Mouse (Mus musculus): Measurements from ENCODE around the gene Ntsr2. TPM values are rescaled to one million over a fixed set of nuclear protein-coding genes. Genes with fewer than 3 reads are reported as not detected.

Ntsr2 gene
- polyA plus RNA-seq, 1 experiment from 2014 or later, result 1.6 TPM

DNA sequence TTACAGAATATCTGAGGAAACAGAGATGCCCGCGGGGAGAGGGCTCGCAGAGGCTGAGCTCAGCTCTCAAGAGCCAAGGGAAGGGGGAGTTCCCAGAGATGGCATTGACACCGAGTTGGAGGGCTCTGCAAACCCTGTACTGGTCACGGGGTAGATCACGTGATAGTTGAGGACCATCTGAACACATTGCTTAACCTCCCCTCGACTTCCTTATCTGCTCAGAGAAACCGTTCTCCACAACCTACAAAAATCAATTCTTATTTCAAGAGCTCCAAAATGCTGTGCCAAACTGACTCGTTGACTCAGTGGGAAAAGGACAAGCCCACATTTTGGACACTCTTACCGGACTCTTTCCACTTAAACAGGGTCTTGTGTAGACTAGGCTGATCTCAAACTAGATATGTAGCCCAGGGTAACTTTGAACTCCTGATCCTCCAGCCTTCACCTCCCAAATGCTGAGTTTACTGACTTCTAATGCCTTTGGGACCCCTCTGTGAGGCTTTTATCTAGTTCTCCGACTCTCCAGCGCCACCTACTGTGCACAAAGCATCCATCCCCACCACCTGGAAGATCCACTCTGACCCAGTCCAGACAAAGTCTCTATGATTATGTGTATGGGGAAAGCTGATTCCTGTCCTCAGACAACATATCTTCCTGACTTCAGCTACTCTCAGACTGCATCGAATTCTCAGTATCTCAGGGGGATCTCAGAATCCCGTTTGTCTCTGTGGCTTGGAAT is 18.9 kb upstream of the Ntsr2 start:
- no peak overlapping the region for H3K9ac ChIP-seq
- H3K4me1 ChIP-seq, result no peaks in the 10 kb centered on the region
- H3K27ac ChIP-seq, result no peak overlapping the region
- 52% methylated on average over 14 of the region's 14 CpGs for WGBS
- H3K27me3 ChIP-seq (replicated peaks), result no peaks in the 10 kb centered on the region
- no peak overlapping the region for H3K4me3 ChIP-seq
- H3K36me3 ChIP-seq (replicated peaks), result no peaks in the 10 kb centered on the region
- no peaks in the 10 kb centered on the region for H3K9me3 ChIP-seq
- H3K4me2 ChIP-seq, result no peak overlapping the region
- peak; percentile 42; the same call in 1 of the 2 replicates for ATAC-seq (replicated peaks)

DNA sequence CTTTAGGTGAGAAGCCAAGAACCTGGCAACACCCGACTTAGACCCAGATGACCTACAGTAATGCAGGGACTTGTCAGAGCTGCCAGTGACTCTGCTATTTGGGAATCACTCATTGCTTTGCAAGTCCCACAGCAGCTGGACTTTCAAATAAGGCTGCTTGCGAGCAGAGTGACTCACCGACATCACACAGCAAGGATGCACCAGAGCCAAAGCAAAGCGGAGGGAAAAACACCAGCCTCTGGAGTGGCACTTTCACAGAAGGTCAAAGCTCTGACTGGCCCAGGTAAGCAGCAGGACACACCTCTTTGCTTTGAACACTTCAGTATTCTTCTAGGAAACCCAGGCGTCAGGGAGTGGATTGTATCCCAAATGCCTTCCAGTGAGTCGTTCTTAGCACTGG is 17.4 kb upstream of the Ntsr2 start:
- no peaks in the 10 kb centered on the region for H3K4me1 ChIP-seq
- no peaks in the 10 kb centered on the region for H3K27me3 ChIP-seq (replicated peaks)
- H3K9ac ChIP-seq, result no peak overlapping the region
- no peak overlapping the region for H3K27ac ChIP-seq
- WGBS, result 79% methylated on average over 6 of the region's 6 CpGs
- H3K4me2 ChIP-seq, result no peak overlapping the region
- no peak for ATAC-seq (replicated peaks)
- no peaks in the 10 kb centered on the region for H3K36me3 ChIP-seq (replicated peaks)
- no peaks in the 10 kb centered on the region for H3K9me3 ChIP-seq
- no peak overlapping the region for H3K4me3 ChIP-seq

DNA sequence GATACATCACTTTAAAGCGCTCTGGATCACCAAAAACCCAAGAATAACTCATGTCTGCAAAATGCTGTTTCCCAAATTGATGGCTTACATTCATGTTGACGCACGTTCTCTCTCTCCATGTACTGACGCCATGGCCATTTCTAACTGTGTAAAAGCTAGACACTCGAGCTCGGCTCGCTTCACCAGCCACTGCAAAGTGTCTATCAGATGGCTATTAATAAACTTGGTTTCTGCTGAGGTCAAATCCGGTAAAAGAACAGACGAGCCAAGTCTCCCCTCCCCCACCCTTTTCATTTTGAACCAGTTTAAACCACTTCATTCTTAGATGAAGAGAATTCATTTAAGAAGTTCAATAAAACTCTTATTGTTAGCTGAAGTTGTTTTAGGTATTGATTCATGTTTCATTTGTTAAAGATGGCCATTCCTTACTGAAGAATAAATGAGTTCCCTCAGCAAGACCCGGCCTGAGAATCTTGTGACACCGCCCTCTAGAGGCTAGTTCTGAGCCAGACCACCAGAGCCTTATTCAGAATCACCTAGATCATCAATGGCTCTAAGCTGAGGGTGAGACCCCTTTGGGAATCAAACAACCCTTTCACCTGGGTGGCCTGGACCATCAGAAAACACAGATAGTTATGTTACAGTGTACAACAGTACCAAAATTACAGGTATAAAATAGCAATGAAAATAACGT is 14.0 kb upstream of the Ntsr2 start:
- H3K36me3 ChIP-seq (replicated peaks), result no peaks in the 10 kb centered on the region
- no peak overlapping the region for H3K27ac ChIP-seq
- no peak overlapping the region for H3K9ac ChIP-seq
- H3K4me1 ChIP-seq, result peaks cover 9% of the 10 kb centered on the region
- H3K4me3 ChIP-seq, result no peak overlapping the region
- no peak for ATAC-seq (replicated peaks)
- H3K9me3 ChIP-seq, result no peaks in the 10 kb centered on the region
- no peak overlapping the region for H3K4me2 ChIP-seq
- 75% methylated on average over 12 of the region's 12 CpGs for WGBS
- H3K27me3 ChIP-seq (replicated peaks), result no peaks in the 10 kb centered on the region

DNA sequence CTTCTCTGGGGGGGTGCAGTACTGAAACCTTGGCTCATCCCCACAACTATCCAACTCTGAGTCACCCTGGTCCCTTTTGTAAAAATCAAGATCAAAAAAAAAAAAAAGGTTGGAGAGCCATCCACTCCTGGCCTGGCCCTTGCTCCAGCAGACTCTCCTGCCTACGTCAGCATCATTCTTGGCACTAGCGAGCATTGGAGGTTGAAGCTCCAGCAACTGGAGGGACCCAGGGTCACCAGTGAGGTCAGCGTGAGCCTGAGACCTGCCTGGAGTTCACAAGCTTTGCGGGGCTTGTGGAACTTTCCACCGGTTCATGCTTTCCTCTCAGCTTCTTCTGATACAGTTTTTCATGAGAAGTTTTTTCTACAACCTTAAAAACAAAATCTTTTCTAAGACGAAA is 13.1 kb upstream of the Ntsr2 start:
- Histone ChIP-seq H3K27ac (no peak overlapping the region), H3K4me3 (no peak overlapping the region), H3K4me1 (peaks cover 10% of the 10 kb centered on the region), H3K4me2 (no peak overlapping the region), H3K36me3 (replicated peaks) (no peaks in the 10 kb centered on the region), H3K9ac (no peak overlapping the region), H3K27me3 (replicated peaks) (no peaks in the 10 kb centered on the region), H3K9me3 (no peaks in the 10 kb centered on the region)
- ATAC-seq (replicated peaks), result no peak
- WGBS, result 91% methylated on average over 6 of the region's 6 CpGs

DNA sequence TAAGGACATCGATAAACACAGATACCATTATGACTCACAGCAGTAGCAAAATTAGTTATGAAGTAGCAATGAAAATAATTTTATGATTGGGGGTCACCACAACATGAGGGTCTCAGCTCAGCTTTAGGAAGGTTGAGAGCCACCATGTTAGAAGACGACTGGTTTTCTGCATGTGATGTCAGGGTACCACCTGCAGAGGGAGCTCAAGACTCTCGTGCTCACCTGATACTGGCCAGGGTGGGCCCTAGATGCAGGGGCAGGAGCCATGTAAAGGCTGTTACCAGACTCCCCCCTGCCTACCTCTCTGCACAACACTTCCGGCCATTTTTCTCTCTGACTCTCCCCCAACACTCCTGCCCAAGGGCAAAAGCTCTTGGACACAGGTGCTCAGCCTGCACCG is 11.2 kb upstream of the Ntsr2 start:
- Histone ChIP-seq H3K4me2 (no peak overlapping the region), H3K27ac (no peak overlapping the region), H3K9ac (no peak overlapping the region), H3K36me3 (replicated peaks) (no peaks in the 10 kb centered on the region), H3K4me3 (no peak overlapping the region), H3K4me1 (peaks cover 10% of the 10 kb centered on the region), H3K27me3 (replicated peaks) (no peaks in the 10 kb centered on the region), H3K9me3 (no peaks in the 10 kb centered on the region)
- no peak for ATAC-seq (replicated peaks)
- WGBS, result 67% methylated on average over 5 of the region's 5 CpGs

DNA sequence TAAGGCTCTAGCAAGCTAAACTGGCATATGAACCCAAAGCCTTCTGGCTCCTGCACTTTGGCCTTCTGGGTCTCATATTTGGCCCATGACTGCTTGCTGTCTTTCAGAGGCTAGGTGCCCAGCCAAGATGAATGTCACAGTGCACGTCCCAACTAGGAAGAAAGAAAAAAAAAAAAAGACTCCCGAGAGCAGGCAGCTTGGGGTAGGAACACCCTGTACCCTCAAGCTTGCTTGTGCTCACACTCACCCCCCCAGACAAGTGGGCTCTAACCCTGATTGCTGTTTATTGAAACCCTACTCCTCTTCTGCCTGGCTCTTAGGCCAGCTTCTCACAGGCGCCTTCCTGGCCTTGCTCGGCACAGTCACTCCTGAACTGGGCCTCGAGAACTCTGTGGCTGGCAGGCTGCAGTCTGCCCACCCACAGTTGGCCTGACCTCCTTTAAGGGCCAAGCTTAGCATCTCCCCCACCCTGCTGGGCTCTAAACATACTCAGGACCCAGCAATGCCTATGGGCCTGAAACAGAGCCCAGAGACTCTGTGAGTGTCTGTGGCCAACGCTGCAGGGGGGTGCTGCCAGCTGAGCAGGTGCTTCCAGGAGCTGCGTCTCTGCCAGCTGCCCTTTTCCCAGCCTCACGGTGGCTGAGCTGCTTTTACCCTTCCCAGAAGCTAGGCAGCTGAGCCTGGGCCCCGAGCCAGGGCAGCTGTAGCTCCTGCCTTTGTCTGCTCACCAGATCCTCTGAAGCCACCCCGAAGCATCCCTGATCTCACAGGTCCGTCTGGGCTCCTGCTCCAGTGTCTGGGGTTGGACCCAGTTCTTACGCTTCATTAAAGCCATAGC is 9.5 kb upstream of the Ntsr2 start:
- Histone ChIP-seq H3K4me3 (no peak overlapping the region), H3K27me3 (replicated peaks) (no peaks in the 10 kb centered on the region), H3K4me1 (peaks cover 10% of the 10 kb centered on the region), H3K9ac (no peak overlapping the region), H3K27ac (peak overlapping the region; percentile 62), H3K36me3 (replicated peaks) (no peaks in the 10 kb centered on the region), H3K4me2 (no peak overlapping the region), H3K9me3 (no peaks in the 10 kb centered on the region)
- ATAC-seq (replicated peaks), result peak; percentile 88
- WGBS, result 34% methylated on average over 12 of the region's 12 CpGs

DNA sequence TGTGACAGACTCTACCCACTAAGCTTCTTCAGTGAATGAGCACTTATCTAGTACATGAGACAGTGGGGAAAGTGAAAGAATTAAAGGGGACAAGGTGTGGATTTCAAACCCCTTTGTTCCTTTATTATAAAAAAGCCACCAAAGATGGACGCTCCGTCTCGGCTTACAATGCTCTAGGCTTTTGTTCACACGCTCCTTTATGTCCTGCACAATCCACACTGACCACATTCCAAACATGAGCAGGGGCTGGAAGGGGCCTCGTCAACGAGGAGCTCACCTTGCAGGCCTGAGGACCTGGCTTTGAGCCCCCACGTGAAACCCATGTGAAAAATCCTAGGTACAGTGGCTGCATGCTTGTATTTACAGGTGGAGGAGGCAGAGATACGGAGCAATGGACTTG is 8.5 kb upstream of the Ntsr2 start:
- Histone ChIP-seq H3K9me3 (no peaks in the 10 kb centered on the region), H3K27ac (no peak overlapping the region), H3K4me3 (no peak overlapping the region), H3K36me3 (replicated peaks) (no peaks in the 10 kb centered on the region), H3K27me3 (replicated peaks) (no peaks in the 10 kb centered on the region), H3K4me1 (peaks cover 10% of the 10 kb centered on the region), H3K4me2 (no peak overlapping the region), H3K9ac (no peak overlapping the region)
- ATAC-seq (replicated peaks), result peak; percentile 17; the same call in 1 of the 2 replicates
- 38% methylated on average over 8 of the region's 8 CpGs for WGBS

DNA sequence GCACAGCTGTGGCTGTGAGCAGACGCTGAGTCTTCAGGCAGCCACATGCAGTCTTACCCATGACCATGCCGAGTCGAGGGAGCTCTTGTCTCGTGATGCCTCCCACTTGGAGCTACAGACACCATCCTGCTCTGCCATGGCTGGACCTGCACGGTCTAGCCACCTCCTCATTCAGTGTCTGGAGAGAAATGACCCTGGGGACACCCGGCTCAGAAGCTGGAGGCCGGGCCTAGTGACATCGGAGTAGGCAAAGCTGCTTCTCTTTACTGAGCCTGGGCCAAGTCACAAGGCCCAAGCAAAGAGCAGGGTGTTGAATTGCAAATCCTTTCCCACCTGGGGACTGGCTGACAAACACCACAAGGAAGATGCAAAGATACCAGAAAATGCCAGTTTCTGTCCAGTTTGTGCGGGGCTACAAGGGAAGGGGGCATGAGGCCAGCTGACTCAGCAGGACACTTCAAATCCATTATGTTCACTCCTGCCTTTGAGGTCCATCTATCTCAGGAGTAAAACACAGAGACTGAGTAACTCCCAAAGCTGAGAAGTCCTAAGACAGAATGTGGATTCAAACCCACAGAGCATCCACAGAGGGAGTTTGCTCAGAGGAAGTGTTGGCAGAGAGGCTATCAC is 6.3 kb upstream of the Ntsr2 start:
- Histone ChIP-seq H3K9me3 (no peaks in the 10 kb centered on the region), H3K27ac (no peak overlapping the region), H3K36me3 (replicated peaks) (no peaks in the 10 kb centered on the region), H3K4me1 (peaks cover 10% of the 10 kb centered on the region), H3K4me3 (no peak overlapping the region), H3K27me3 (replicated peaks) (no peaks in the 10 kb centered on the region), H3K4me2 (no peak overlapping the region), H3K9ac (no peak overlapping the region)
- no peak for ATAC-seq (replicated peaks)
- 45% methylated on average over 9 of the region's 9 CpGs for WGBS

DNA sequence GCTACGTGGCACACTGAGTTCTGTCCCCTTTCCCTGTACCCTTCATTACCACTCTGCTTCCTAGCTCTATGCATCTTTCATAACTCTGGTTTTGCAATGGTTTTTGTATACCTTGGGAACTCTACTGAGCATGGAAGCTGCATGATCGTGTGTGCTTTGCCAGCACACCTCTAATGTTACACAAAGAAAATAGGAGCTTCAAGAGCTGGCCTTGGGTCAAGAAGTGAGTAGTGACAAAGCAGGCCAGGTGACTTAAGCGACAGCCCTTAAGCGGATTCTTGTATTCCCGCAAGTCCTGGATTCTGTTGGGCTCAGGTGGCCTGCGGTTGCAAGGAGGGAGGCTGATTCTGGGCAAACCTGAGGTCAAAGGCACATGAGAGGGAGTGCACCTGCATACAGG is 4.9 kb upstream of the Ntsr2 start:
- ATAC-seq (replicated peaks), result no peak
- Histone ChIP-seq H3K27me3 (replicated peaks) (peaks cover 14% of the 10 kb centered on the region), H3K9ac (no peak overlapping the region), H3K4me1 (peaks cover 12% of the 10 kb centered on the region), H3K27ac (no peak overlapping the region), H3K36me3 (replicated peaks) (no peaks in the 10 kb centered on the region), H3K4me2 (no peak overlapping the region), H3K9me3 (no peaks in the 10 kb centered on the region), H3K4me3 (no peak overlapping the region)
- WGBS, result 90% methylated on average over 6 of the region's 6 CpGs

DNA sequence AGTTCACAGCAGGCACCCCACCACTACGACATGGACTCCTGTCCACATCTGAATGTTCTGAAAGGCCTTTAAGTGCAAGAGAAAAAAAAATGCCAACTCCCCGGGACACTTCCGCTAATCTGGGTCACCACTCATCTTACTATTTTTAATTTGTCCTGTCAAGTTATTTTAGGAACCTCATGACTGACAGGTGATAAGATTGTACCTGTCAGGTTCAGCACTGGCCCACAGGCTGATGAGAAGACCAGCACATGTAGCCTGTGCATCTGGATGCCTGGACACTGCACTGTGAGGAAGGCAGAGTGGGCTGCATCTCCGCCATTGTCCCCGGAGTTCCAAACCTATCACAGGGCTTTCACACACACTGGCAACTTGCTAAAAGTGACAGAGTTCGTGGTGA is 3.4 kb upstream of the Ntsr2 start:
- H3K9me3 ChIP-seq, result no peaks in the 10 kb centered on the region
- peaks cover 28% of the 10 kb centered on the region for H3K27me3 ChIP-seq (replicated peaks)
- H3K4me1 ChIP-seq, result peaks cover 8% of the 10 kb centered on the region
- no peak overlapping the region for H3K9ac ChIP-seq
- no peak for ATAC-seq (replicated peaks)
- H3K36me3 ChIP-seq (replicated peaks), result no peaks in the 10 kb centered on the region
- no peak overlapping the region for H3K4me3 ChIP-seq
- WGBS, result 81% methylated on average over 6 of the region's 6 CpGs
- H3K27ac ChIP-seq, result no peak overlapping the region
- H3K4me2 ChIP-seq, result no peak overlapping the region

DNA sequence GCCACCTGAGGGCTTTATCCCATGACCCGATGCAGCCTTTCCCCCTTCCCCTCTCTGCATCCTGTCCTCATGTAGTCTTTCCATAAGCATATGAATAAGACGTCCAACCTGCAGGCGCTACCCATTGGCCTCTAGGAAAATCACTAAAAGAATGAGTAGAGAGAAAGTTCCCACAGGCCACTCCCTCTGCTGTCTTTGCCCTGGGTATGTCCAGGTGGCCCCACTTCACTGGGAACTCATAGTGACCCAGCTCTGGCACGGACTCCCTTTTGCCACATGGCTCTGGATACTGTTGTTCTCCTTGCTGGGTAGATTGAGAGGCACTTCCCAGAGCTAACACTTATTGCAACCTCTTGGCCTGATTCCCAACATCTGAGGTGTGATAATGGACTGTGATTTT is 2.4 kb downstream of the Ntsr2 start:
- H3K9me3 ChIP-seq, result no peaks in the 10 kb centered on the region
- peaks cover 8% of the 10 kb centered on the region for H3K4me1 ChIP-seq
- no peak overlapping the region for H3K9ac ChIP-seq
- H3K4me2 ChIP-seq, result no peak overlapping the region
- 82% methylated on average over 4 of the region's 4 CpGs for WGBS
- H3K27ac ChIP-seq, result no peak overlapping the region
- no peaks in the 10 kb centered on the region for H3K36me3 ChIP-seq (replicated peaks)
- no peak overlapping the region for H3K4me3 ChIP-seq
- ATAC-seq (replicated peaks), result no peak
- peaks cover 36% of the 10 kb centered on the region for H3K27me3 ChIP-seq (replicated peaks)

All from midbrain, embryonic 15.5 days (tissue).